Mouse (Mus musculus): ENCODE data around the gene Pakap. TPM values are rescaled to one million over a fixed set of nuclear protein-coding genes. Genes with fewer than 3 reads are reported as not detected.

Pakap gene
- polyA plus RNA-seq, 1 experiment from 2014 or later, result 12.7 TPM

GRCm38 (mm10) chr4:57851731-57852130, 283.8 kb downstream of the Pakap start:
- H3K9ac ChIP-seq (ENCODE audit: low read depth, low read length), result no peak overlapping the region
- no peak overlapping the region for H3K27ac ChIP-seq (ENCODE audit: low read length)
- WGBS, result 88% methylated on average over 1 of the region's 1 CpGs
- H3K36me3 ChIP-seq (ENCODE audit: control insufficient read depth, insufficient read depth, low read length), result peaks cover 19% of the 10 kb centered on the region
- H3K4me3 ChIP-seq (ENCODE audit: low read depth, low read length), result no peak overlapping the region
- no peak overlapping the region for H3K4me2 ChIP-seq (ENCODE audit: low read length)
- no peak for ATAC-seq
- no peaks in the 10 kb centered on the region for H3K27me3 ChIP-seq (ENCODE audit: control insufficient read depth, insufficient read depth, low read depth, low read length)
- no peaks in the 10 kb centered on the region for H3K9me3 ChIP-seq (replicated peaks; ENCODE audit: control insufficient read depth, low read length, poor library complexity, severe bottlenecking)
- H3K4me1 ChIP-seq (ENCODE audit: control insufficient read depth, insufficient read depth, low read length), result peaks cover 5% of the 10 kb centered on the region; the same call in 1 of the 2 replicates

- Histone ChIP-seq H3K4me2 (ENCODE audit: low read length) (no peak overlapping the region), H3K9me3 (replicated peaks; ENCODE audit: control insufficient read depth, low read length, poor library complexity, severe bottlenecking) (no peaks in the 10 kb centered on the region), H3K36me3 (ENCODE audit: control insufficient read depth, insufficient read depth, low read length) (peaks cover 23% of the 10 kb centered on the region), H3K27me3 (ENCODE audit: control insufficient read depth, insufficient read depth, low read depth, low read length) (no peaks in the 10 kb centered on the region), H3K9ac (ENCODE audit: low read depth, low read length) (no peak overlapping the region), H3K27ac (ENCODE audit: low read length) (no peak overlapping the region), H3K4me1 (ENCODE audit: control insufficient read depth, insufficient read depth, low read length) (peaks cover 5% of the 10 kb centered on the region; the same call in 1 of the 2 replicates), H3K4me3 (ENCODE audit: low read depth, low read length) (no peak overlapping the region)
- 12% methylated on average over 9 of the region's 9 CpGs for whole genome bisulfite sequencing
- ATAC-seq, result peak; percentile 41; the same call in 1 of the 2 replicates
Observed at GRCm38 (mm10) chr4:57852461-57853040, 284.6 kb downstream of the Pakap start.

DNA sequence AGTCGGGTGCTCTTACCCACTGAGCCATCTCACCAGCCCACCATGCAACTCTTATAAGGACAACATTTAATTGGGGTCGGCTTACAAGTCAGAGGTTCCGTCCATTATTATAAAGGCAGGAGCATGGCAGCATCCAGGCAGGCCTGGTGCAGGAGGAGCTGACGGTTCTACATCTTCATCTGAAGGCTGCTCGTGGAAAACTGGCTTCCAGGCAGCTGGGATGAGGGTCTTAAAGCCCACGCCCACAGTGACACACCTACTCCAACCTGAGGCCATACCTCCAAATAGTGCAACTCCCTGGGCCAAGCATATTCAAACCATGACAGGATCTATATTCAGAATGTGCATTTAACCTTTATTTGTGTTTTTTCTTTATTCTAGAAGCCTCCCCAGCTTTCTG, 286.2 kb downstream of the Pakap start:
- H3K9me3 ChIP-seq (replicated peaks; ENCODE audit: control insufficient read depth, low read length, poor library complexity, severe bottlenecking), result no peaks in the 10 kb centered on the region
- no peak overlapping the region for H3K4me2 ChIP-seq (ENCODE audit: low read length)
- no peak for ATAC-seq
- no peak overlapping the region for H3K4me3 ChIP-seq (ENCODE audit: low read depth, low read length)
- H3K4me1 ChIP-seq (ENCODE audit: control insufficient read depth, insufficient read depth, low read length), result peaks cover 5% of the 10 kb centered on the region; the same call in 1 of the 2 replicates
- H3K27ac ChIP-seq (ENCODE audit: low read length), result no peak overlapping the region
- H3K27me3 ChIP-seq (ENCODE audit: control insufficient read depth, insufficient read depth, low read depth, low read length), result no peaks in the 10 kb centered on the region
- H3K9ac ChIP-seq (ENCODE audit: low read depth, low read length), result no peak overlapping the region
- WGBS, result 86% methylated on average over 6 of the region's 6 CpGs
- peaks cover 23% of the 10 kb centered on the region for H3K36me3 ChIP-seq (ENCODE audit: control insufficient read depth, insufficient read depth, low read length)

DNA sequence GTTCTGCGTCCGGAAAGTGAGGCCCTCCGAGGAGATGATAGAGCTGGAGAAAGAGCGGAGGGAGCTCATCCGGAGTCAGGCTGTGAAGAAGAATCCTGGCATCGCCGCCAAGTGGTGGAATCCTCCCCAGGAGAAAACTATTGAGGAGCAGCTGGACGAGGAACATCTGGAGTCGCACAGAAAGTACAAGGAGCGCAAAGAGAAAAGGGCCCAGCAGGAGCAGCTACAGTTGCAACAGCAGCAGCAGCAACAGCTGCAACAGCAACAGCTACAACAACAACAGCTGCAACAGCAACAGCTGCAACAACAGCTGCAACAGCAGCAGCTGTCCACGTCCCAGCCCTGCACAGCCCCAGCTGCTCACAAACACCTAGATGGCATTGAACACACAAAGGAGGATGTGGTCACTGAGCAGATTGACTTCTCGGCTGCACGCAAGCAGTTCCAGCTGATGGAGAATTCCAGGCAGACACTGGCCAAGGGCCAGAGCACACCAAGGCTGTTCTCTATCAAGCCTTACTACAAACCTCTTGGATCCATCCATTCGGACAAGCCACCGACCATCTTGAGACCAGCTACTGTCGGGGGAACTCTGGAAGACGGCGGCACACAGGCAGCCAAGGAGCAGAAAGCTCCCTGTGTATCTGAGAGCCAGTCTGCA, 287.4 kb downstream of the Pakap start:
- no peak overlapping the region for H3K4me2 ChIP-seq (ENCODE audit: low read length)
- 90% methylated on average over 18 of the region's 18 CpGs for WGBS
- no peak overlapping the region for H3K27ac ChIP-seq (ENCODE audit: low read length)
- peaks cover 23% of the 10 kb centered on the region for H3K36me3 ChIP-seq (ENCODE audit: control insufficient read depth, insufficient read depth, low read length)
- no peaks in the 10 kb centered on the region for H3K27me3 ChIP-seq (ENCODE audit: control insufficient read depth, insufficient read depth, low read depth, low read length)
- no peak overlapping the region for H3K9ac ChIP-seq (ENCODE audit: low read depth, low read length)
- peaks cover 5% of the 10 kb centered on the region; the same call in 1 of the 2 replicates for H3K4me1 ChIP-seq (ENCODE audit: control insufficient read depth, insufficient read depth, low read length)
- H3K4me3 ChIP-seq (ENCODE audit: low read depth, low read length), result no peak overlapping the region
- no peak for ATAC-seq
- no peaks in the 10 kb centered on the region for H3K9me3 ChIP-seq (replicated peaks; ENCODE audit: control insufficient read depth, low read length, poor library complexity, severe bottlenecking)

GRCm38 (mm10) chr4:57856673-57857072, 288.7 kb downstream of the Pakap start:
- no peak overlapping the region for H3K9ac ChIP-seq (ENCODE audit: low read depth, low read length)
- H3K4me3 ChIP-seq (ENCODE audit: low read depth, low read length), result no peak overlapping the region
- no peak overlapping the region for H3K27ac ChIP-seq (ENCODE audit: low read length)
- H3K4me1 ChIP-seq (ENCODE audit: control insufficient read depth, insufficient read depth, low read length), result peaks cover 5% of the 10 kb centered on the region; the same call in 1 of the 2 replicates
- no peaks in the 10 kb centered on the region for H3K9me3 ChIP-seq (replicated peaks; ENCODE audit: control insufficient read depth, low read length, poor library complexity, severe bottlenecking)
- peaks cover 23% of the 10 kb centered on the region for H3K36me3 ChIP-seq (ENCODE audit: control insufficient read depth, insufficient read depth, low read length)
- no peak for ATAC-seq
- no peak overlapping the region for H3K4me2 ChIP-seq (ENCODE audit: low read length)
- H3K27me3 ChIP-seq (ENCODE audit: control insufficient read depth, insufficient read depth, low read depth, low read length), result no peaks in the 10 kb centered on the region
- 97% methylated on average over 10 of the region's 10 CpGs for WGBS

DNA sequence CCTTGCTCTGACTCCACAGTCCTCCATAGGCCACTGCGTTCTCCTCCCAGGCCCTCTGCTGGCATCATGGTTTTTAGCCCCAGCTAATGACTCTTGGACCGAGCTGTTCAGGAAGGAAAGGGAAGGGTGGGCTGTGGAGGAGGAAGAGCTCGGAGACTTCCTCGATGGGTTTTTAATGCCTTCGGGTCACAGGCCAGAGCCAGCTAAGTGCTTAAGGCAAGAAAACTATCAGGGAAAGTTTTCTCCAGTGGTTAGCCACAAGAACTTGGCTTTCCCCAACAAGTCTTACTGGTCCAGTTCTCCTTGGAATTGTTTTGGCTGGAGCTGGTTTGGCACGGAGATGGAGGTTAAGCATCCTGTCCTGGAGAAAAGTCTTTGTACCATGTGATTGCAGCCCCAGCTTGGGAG, 292.2 kb downstream of the Pakap start:
- WGBS, result 91% methylated on average over 6 of the region's 6 CpGs
- no peak overlapping the region for H3K9ac ChIP-seq (ENCODE audit: low read depth, low read length)

DNA sequence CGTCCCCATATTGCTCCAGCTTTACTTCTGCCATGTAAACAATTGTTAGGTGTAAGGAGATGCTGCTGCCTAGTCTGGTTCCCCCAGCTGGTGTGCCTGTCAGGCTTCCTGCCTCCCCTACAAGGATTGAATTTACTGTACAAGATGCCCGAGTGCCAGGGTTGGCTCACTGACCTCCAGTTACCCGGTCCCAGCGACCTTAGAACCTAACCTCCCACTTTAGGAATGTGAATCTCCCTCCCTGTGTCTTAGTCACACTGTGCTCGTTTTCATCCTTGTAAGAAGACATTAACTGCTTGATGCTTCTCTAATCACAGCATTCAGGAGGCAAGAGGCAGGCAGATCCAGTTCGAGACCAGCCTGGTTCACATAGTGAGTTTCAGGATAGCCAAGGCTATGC, 293.2 kb downstream of the Pakap start:
- no peaks in the 10 kb centered on the region for H3K27me3 ChIP-seq (ENCODE audit: control insufficient read depth, insufficient read depth, low read depth, low read length)
- ATAC-seq, result no peak
- no peak overlapping the region for H3K4me3 ChIP-seq (ENCODE audit: low read depth, low read length)
- 83% methylated on average over 6 of the region's 6 CpGs for WGBS
- no peak overlapping the region for H3K27ac ChIP-seq (ENCODE audit: low read length)
- no peak overlapping the region for H3K9ac ChIP-seq (ENCODE audit: low read depth, low read length)
- no peaks in the 10 kb centered on the region for H3K9me3 ChIP-seq (replicated peaks; ENCODE audit: control insufficient read depth, low read length, poor library complexity, severe bottlenecking)
- H3K36me3 ChIP-seq (ENCODE audit: control insufficient read depth, insufficient read depth, low read length), result peaks cover 9% of the 10 kb centered on the region
- H3K4me2 ChIP-seq (ENCODE audit: low read length), result no peak overlapping the region
- H3K4me1 ChIP-seq (ENCODE audit: control insufficient read depth, insufficient read depth, low read length), result peaks cover 4% of the 10 kb centered on the region; the same call in 1 of the 2 replicates

More for the DNA sequence above, 292.2 kb downstream of the Pakap start:
- Histone ChIP-seq H3K9me3 (replicated peaks; ENCODE audit: control insufficient read depth, low read length, poor library complexity, severe bottlenecking) (no peaks in the 10 kb centered on the region), H3K4me1 (ENCODE audit: control insufficient read depth, insufficient read depth, low read length) (no peaks in the 10 kb centered on the region), H3K27me3 (ENCODE audit: control insufficient read depth, insufficient read depth, low read depth, low read length) (no peaks in the 10 kb centered on the region), H3K4me2 (ENCODE audit: low read length) (no peak overlapping the region), H3K4me3 (ENCODE audit: low read depth, low read length) (no peak overlapping the region), H3K27ac (ENCODE audit: low read length) (no peak overlapping the region), H3K36me3 (ENCODE audit: control insufficient read depth, insufficient read depth, low read length) (peaks cover 18% of the 10 kb centered on the region)
- ATAC-seq, result no peak

GRCm38 (mm10) chr4:57861856-57862255, 293.9 kb downstream of the Pakap start:
- Histone ChIP-seq H3K4me1 (ENCODE audit: control insufficient read depth, insufficient read depth, low read length) (peaks cover 4% of the 10 kb centered on the region; the same call in 1 of the 2 replicates), H3K27ac (ENCODE audit: low read length) (no peak overlapping the region), H3K9ac (ENCODE audit: low read depth, low read length) (no peak overlapping the region), H3K36me3 (ENCODE audit: control insufficient read depth, insufficient read depth, low read length) (peaks cover 4% of the 10 kb centered on the region), H3K4me3 (ENCODE audit: low read depth, low read length) (no peak overlapping the region), H3K4me2 (ENCODE audit: low read length) (no peak overlapping the region), H3K27me3 (ENCODE audit: control insufficient read depth, insufficient read depth, low read depth, low read length) (no peaks in the 10 kb centered on the region), H3K9me3 (replicated peaks; ENCODE audit: control insufficient read depth, low read length, poor library complexity, severe bottlenecking) (no peaks in the 10 kb centered on the region)
- WGBS, result 87% methylated on average over 8 of the region's 8 CpGs
- ATAC-seq, result no peak

GRCm38 (mm10) chr4:57862269-57862986, 294.4 kb downstream of the Pakap start:
- Histone ChIP-seq H3K36me3 (ENCODE audit: control insufficient read depth, insufficient read depth, low read length) (no peaks in the 10 kb centered on the region), H3K27me3 (ENCODE audit: control insufficient read depth, insufficient read depth, low read depth, low read length) (no peaks in the 10 kb centered on the region), H3K27ac (ENCODE audit: low read length) (no peak overlapping the region), H3K4me3 (ENCODE audit: low read depth, low read length) (no peak overlapping the region), H3K4me1 (ENCODE audit: control insufficient read depth, insufficient read depth, low read length) (peaks cover 6% of the 10 kb centered on the region; the same call in 1 of the 2 replicates), H3K9ac (ENCODE audit: low read depth, low read length) (no peak overlapping the region), H3K9me3 (replicated peaks; ENCODE audit: control insufficient read depth, low read length, poor library complexity, severe bottlenecking) (no peaks in the 10 kb centered on the region), H3K4me2 (ENCODE audit: low read length) (no peak overlapping the region)
- 84% methylated on average over 9 of the region's 9 CpGs for WGBS
- no peak for ATAC-seq
